Mouse (Mus musculus) testis, adult 2 months (tissue): ENCODE measurements around the gene Cyp2c40.
"Not testable (repeated sequence)": the region's sequence is repeated elsewhere in the genome, so short reads cannot be mapped to it uniquely, and the experiment has no call there.

Experiments
- CTCF ChIP-seq: fragments of 200-500 bp; IDR thresholded peaks from 2 replicates; pipeline ENCODE4 v1.5.1; 2012; ENCODE audit warnings: low read depth, mild to moderate bottlenecking, inconsistent platforms, low read length, moderate library complexity; ENCODE audit not compliant: control insufficient read depth, insufficient read depth, insufficient replicate concordance
- POLR2A ChIP-seq: fragments of 200-500 bp; IDR thresholded peaks from 2 replicates; pipeline ENCODE4 v1.6.1; 2012; ENCODE audit warnings: low read depth, mild to moderate bottlenecking, inconsistent platforms, low read length, moderate library complexity; ENCODE audit not compliant: control insufficient read depth

DNA sequence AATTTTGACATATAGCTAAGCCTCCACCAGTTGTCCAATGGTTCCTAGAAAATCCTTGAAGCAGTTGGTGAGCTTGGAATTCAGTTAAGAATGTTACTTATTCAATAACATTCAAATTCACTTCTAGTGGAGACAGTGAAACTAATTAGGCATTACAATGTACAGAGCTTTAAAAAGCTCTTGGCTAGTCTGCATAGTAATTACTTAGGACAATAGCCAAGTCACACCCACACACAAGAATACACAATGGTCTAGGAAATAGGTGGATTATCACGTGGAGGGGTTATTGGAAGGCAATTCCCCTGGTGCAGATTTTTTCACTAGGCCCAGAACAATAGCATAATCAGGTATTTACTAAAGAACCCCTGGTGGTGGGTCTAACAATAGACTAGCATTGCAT is 68.3 kb downstream of the Cyp2c40 start:
- TF ChIP-seq CTCF, POLR2A: not testable (repeated sequence)
